Mouse (Mus musculus): ENCODE data around the gene Dgcr6. TPM values are rescaled to one million over a fixed set of nuclear protein-coding genes. Genes with fewer than 3 reads are reported as not detected.

Gene Dgcr6
- polyA plus RNA-seq, 1 experiment from 2014 or later, result 157 TPM

DNA sequence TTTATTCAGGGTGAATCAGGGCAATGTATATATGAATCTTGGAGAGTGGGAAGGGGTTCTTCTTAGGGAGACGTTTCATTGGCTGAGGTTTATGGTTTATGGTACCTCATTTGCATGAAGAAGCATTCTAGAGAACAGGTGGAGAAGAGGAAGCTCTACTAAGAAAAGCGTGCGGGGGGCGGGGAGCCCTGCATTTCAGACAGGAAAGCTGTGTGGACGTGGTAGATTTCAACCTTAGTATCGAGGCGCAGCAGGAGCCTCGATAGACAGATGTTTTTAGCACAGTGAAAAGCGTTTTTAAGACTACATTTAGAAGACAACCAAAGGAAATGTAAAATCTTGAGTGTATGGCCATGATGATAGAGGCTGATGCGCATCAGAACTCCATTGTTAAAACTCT is 6.6 kb downstream of the Dgcr6 start:
- ATAC-seq, result no peak
- Histone ChIP-seq H3K9me3 (replicated peaks; ENCODE audit: control insufficient read depth, low read length, poor library complexity, severe bottlenecking) (no peaks in the 10 kb centered on the region), H3K4me1 (ENCODE audit: control insufficient read depth, insufficient read depth, low read length) (no peaks in the 10 kb centered on the region), H3K4me2 (ENCODE audit: low read length) (no peak overlapping the region), H3K36me3 (ENCODE audit: control insufficient read depth, insufficient read depth, low read length) (no peaks in the 10 kb centered on the region), H3K4me3 (ENCODE audit: low read depth, low read length) (no peak overlapping the region), H3K27ac (ENCODE audit: low read length) (no peak overlapping the region), H3K27me3 (ENCODE audit: control insufficient read depth, insufficient read depth, low read depth, low read length) (no peaks in the 10 kb centered on the region; the same call in 1 of the 2 replicates), H3K9ac (ENCODE audit: low read depth, low read length) (no peak overlapping the region)
- 85% methylated on average over 10 of the region's 10 CpGs for WGBS

DNA sequence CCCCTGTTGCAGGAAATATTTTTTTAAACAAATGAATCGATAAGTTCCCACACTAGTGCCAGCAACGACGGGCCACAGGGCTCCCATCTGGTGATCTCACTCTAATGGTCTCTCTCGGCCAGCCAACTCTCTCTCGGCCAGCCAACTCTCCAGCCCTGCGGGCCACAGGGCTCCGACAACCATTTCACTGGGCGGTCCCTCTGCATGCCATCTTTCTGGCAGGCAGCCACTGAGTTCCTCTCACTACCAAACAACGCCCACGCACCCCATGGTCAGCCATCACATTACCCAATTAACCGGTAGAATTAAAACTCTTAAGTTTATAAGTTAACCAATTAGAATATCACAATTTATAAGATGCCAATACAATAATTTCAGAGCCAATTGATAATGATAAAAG is 8.5 kb downstream of the Dgcr6 start:
- Histone ChIP-seq H3K9ac (ENCODE audit: low read depth, low read length) (no peak overlapping the region), H3K27me3 (ENCODE audit: control insufficient read depth, insufficient read depth, low read depth, low read length) (no peaks in the 10 kb centered on the region), H3K4me2 (ENCODE audit: low read length) (no peak overlapping the region), H3K27ac (ENCODE audit: low read length) (no peak overlapping the region), H3K9me3 (replicated peaks; ENCODE audit: control insufficient read depth, low read length, poor library complexity, severe bottlenecking) (no peaks in the 10 kb centered on the region), H3K4me3 (ENCODE audit: low read depth, low read length) (no peak overlapping the region), H3K4me1 (ENCODE audit: control insufficient read depth, insufficient read depth, low read length) (no peaks in the 10 kb centered on the region), H3K36me3 (ENCODE audit: control insufficient read depth, insufficient read depth, low read length) (no peaks in the 10 kb centered on the region)
- 89% methylated on average over 11 of the region's 11 CpGs for WGBS
- no peak for ATAC-seq

DNA sequence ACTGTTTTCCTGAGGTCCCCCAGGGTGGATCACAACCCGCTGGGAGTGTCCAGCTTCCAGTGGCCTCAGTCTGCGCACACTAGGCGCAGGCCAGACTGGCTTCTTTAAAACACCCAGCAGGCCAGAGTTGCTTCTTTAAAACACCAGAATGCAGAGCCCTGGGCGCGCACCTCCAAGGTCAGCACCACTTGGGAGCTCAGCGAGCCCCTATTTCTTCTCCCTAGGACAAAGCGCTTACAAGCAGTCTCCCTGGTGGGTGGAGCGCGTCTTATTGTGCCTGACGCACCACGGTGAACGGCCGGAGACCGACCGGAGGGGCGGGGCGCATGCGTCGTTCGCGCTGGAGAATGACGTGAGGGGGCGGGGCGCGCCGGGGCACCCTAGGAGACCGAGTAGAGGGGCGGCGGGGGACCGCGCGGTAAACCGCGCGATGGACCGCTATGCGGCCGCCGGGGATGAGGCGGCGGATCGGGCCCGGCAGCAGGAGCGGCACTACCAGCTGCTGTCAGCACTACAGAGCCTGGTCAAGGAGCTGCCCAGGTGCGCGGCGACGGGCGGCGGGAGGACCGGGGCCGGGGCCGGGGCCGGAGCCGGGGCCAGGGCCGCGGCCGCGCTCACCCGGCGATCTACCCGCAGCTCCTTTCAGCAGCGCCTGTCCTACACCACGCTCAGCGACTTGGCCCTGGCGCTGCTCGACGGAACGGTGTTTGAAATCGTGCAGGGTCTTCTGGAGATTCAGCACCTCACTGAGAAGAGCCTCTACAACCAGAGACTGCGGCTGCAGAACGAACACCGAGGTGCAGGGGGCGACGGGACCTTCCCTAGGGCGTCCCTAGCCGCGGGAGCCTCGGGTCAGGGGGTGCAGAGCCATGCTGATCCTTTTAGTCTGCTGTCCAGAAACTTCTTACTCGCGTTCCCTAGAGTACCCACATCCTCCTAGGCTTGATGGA is 13.7 kb downstream of the Dgcr6 start:
- H3K4me1 ChIP-seq (ENCODE audit: control insufficient read depth, insufficient read depth, low read length), result peaks cover 17% of the 10 kb centered on the region
- ATAC-seq, result peak; percentile 96
- no peaks in the 10 kb centered on the region for H3K27me3 ChIP-seq (ENCODE audit: control insufficient read depth, insufficient read depth, low read depth, low read length)
- no peaks in the 10 kb centered on the region for H3K9me3 ChIP-seq (replicated peaks; ENCODE audit: control insufficient read depth, low read length, poor library complexity, severe bottlenecking)
- peaks cover 16% of the 10 kb centered on the region for H3K36me3 ChIP-seq (ENCODE audit: control insufficient read depth, insufficient read depth, low read length)
- H3K4me3 ChIP-seq (ENCODE audit: low read depth, low read length), result peak overlapping the region; percentile 82
- H3K9ac ChIP-seq (ENCODE audit: low read depth, low read length), result peak overlapping the region; percentile 91
- peak overlapping the region; percentile 96 for H3K27ac ChIP-seq (ENCODE audit: low read length)
- H3K4me2 ChIP-seq (ENCODE audit: low read length), result peak overlapping the region; percentile 74
- under 1% methylated on average over 76 of the region's 81 CpGs for WGBS

DNA sequence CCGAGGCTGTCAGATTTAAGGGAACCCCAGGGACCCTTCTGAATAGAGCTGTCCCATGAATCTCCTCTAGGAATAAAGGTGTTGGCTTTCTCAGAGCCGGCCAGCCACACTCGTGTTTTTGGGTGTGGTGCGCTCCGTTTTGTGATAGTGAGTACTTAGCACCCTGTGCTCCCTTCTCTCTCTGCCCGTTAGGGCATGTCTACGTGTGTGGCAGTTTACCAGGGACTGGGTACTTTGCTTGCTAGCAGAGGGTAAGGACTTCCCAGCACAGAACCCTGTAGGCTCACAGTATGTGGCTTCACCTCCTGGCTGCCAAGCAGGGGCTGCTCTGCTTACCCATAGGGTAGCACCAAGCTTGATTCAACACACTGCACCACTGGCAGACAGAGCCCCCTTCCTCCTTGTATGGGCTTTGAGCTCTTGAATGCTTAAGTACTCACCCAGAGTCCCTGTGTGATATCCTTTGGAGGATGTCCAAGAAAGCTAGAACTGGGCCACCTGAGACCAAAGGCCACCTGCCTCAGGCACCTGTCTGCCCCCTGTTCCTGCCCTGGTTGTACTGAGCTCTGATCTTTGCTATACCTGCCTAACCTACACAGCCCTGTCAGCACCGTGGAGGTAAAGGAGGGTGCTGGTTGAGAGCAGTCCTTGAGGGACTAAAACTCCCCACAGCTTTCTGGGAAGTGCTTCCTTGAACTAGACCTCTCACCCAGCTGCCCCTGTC is 16.2 kb downstream of the Dgcr6 start:
- Histone ChIP-seq H3K4me3 (ENCODE audit: low read depth, low read length) (no peak overlapping the region), H3K27ac (ENCODE audit: low read length) (no peak overlapping the region), H3K27me3 (ENCODE audit: control insufficient read depth, insufficient read depth, low read depth, low read length) (no peaks in the 10 kb centered on the region), H3K4me1 (ENCODE audit: control insufficient read depth, insufficient read depth, low read length) (peaks cover 17% of the 10 kb centered on the region), H3K9ac (ENCODE audit: low read depth, low read length) (no peak overlapping the region), H3K36me3 (ENCODE audit: control insufficient read depth, insufficient read depth, low read length) (peaks cover 16% of the 10 kb centered on the region), H3K4me2 (ENCODE audit: low read length) (no peak overlapping the region; the same call in 1 of the 2 replicates), H3K9me3 (replicated peaks; ENCODE audit: control insufficient read depth, low read length, poor library complexity, severe bottlenecking) (no peaks in the 10 kb centered on the region)
- WGBS, result 86% methylated on average over 8 of the region's 8 CpGs
- no peak for ATAC-seq

DNA sequence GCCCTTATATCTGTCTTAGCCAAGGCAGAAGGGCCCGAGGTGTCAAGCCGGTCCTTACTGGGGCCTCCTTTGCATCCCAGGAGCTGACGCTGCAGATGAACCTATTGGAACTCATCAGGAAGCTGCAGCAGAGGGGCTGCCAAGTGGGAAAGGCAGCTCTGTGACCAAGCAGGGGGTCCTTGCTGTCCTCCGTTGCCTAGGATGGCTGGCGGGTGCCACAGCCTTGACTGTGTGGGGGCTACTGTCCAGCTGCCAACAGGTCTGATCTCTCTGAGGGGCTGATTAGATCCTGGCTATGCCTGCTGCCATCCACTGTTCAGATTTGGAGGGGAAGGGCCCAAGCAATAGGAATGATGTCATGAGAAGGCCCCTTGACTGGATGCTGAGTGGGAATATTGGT is 18.1 kb downstream of the Dgcr6 start:
- no peak overlapping the region for H3K27ac ChIP-seq (ENCODE audit: low read length)
- H3K9ac ChIP-seq (ENCODE audit: low read depth, low read length), result 0 out of 2 replicates have a peak overlapping the region, but pooled peaks have one; percentile 14
- no peaks in the 10 kb centered on the region for H3K9me3 ChIP-seq (replicated peaks; ENCODE audit: control insufficient read depth, low read length, poor library complexity, severe bottlenecking)
- no peak for ATAC-seq
- H3K27me3 ChIP-seq (ENCODE audit: control insufficient read depth, insufficient read depth, low read depth, low read length), result no peaks in the 10 kb centered on the region
- peaks cover 16% of the 10 kb centered on the region for H3K36me3 ChIP-seq (ENCODE audit: control insufficient read depth, insufficient read depth, low read length)
- H3K4me3 ChIP-seq (ENCODE audit: low read depth, low read length), result no peak overlapping the region
- WGBS, result 88% methylated on average over 5 of the region's 5 CpGs
- peaks cover 17% of the 10 kb centered on the region for H3K4me1 ChIP-seq (ENCODE audit: control insufficient read depth, insufficient read depth, low read length)
- no peak overlapping the region for H3K4me2 ChIP-seq (ENCODE audit: low read length)

DNA sequence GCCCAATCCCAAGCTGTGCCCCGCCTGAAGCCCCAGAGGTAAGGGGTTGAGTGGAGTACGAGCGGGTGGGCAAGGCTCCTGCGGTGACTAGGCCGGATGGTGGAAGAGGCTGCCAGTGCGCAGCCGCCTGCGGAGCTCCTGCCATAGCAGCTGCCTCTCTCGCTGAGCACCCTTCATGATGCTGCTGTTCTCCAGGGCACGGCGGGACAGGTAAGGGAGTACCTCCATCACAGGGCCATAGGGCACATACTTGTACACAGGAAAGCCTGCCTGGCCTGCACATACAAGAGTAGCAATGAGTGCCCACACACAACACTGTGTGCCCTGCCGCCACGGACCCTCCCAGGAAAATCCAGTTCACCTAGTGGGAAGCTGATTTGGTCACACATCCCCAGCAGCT is 19.4 kb downstream of the Dgcr6 start:
- Histone ChIP-seq H3K4me3 (ENCODE audit: low read depth, low read length) (no peak overlapping the region), H3K4me1 (ENCODE audit: control insufficient read depth, insufficient read depth, low read length) (peaks cover 16% of the 10 kb centered on the region), H3K36me3 (ENCODE audit: control insufficient read depth, insufficient read depth, low read length) (peaks cover 18% of the 10 kb centered on the region), H3K9me3 (replicated peaks; ENCODE audit: control insufficient read depth, low read length, poor library complexity, severe bottlenecking) (no peaks in the 10 kb centered on the region), H3K9ac (ENCODE audit: low read depth, low read length) (no peak overlapping the region), H3K4me2 (ENCODE audit: low read length) (no peak overlapping the region), H3K27me3 (ENCODE audit: control insufficient read depth, insufficient read depth, low read depth, low read length) (no peaks in the 10 kb centered on the region), H3K27ac (ENCODE audit: low read length) (no peak overlapping the region)
- ATAC-seq, result no peak
- WGBS, result 91% methylated on average over 13 of the region's 13 CpGs

DNA sequence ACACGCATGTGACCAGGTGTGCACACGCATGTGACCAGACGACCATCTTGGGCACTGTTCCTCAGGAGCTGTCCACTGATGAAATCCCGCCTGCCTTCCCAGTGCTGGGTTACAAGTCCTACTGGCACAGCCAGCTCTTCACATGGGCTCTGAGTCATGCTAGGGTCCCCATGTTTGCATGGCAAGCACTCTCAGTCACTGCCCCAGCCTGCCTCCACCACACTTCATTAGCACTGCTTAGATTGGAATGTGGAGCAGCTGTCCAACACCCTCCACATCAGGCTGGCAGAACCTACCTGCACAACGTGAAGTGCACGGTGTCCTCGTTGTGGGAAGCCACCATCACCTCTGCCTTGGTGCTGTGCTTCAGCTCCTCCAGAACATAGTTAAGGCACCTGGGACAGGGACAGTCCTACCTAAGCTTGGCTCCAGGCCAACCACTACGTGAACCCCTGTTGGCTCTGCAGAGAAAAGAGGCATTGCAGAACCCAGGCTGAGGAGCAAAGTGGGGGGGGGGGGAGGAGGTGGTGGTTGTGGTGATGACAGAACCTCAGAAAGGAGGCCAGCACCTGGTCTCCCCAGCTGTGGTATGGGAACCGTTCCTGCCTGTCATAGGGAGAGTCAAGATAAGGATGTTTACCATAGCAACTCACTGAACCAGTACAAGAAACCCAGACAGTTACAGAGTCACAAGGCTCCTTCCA is 20.8 kb downstream of the Dgcr6 start:
- Histone ChIP-seq H3K4me3 (ENCODE audit: low read depth, low read length) (no peak overlapping the region), H3K36me3 (ENCODE audit: control insufficient read depth, insufficient read depth, low read length) (peaks cover 18% of the 10 kb centered on the region)
- 89% methylated on average over 9 of the region's 9 CpGs for WGBS

DNA sequence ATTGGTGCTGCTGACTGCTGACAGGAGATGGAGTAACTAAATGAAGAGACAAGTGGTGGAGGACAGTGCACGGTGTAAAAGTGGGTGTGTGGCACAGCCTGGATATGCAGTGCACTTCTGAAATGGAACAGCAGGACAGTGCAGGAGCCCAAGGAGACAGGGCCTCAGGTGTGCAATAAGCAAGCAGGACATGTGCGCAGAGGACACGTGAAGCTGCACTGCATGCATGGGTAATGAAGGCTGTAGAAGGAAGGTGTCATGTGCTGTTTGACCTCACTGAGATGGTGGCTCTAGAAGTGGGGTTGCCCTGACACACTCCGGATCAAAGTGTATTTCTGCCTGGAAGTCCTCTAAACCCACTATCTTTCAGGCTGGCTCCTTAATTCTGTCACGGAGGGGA is 22.0 kb downstream of the Dgcr6 start:
- Histone ChIP-seq H3K4me2 (ENCODE audit: low read length) (no peak overlapping the region), H3K27me3 (ENCODE audit: control insufficient read depth, insufficient read depth, low read depth, low read length) (no peaks in the 10 kb centered on the region), H3K4me3 (ENCODE audit: low read depth, low read length) (no peak overlapping the region), H3K4me1 (ENCODE audit: control insufficient read depth, insufficient read depth, low read length) (no peaks in the 10 kb centered on the region), H3K9me3 (replicated peaks; ENCODE audit: control insufficient read depth, low read length, poor library complexity, severe bottlenecking) (no peaks in the 10 kb centered on the region), H3K36me3 (ENCODE audit: control insufficient read depth, insufficient read depth, low read length) (peaks cover 16% of the 10 kb centered on the region), H3K27ac (ENCODE audit: low read length) (no peak overlapping the region), H3K9ac (ENCODE audit: low read depth, low read length) (no peak overlapping the region)
- ATAC-seq, result no peak
- WGBS, result 90% methylated on average over 5 of the region's 5 CpGs

More for the DNA sequence above, 20.8 kb downstream of the Dgcr6 start:
- Histone ChIP-seq H3K9ac (ENCODE audit: low read depth, low read length) (no peak overlapping the region), H3K27ac (ENCODE audit: low read length) (no peak overlapping the region), H3K9me3 (replicated peaks; ENCODE audit: control insufficient read depth, low read length, poor library complexity, severe bottlenecking) (no peaks in the 10 kb centered on the region), H3K4me1 (ENCODE audit: control insufficient read depth, insufficient read depth, low read length) (peaks cover 6% of the 10 kb centered on the region), H3K27me3 (ENCODE audit: control insufficient read depth, insufficient read depth, low read depth, low read length) (no peaks in the 10 kb centered on the region), H3K4me2 (ENCODE audit: low read length) (no peak overlapping the region)
- ATAC-seq, result no peak

Measured in midbrain, embryonic 16.5 days (tissue).